Mouse (Mus musculus): Measurements from ENCODE around the gene Psmd14. TPM values are rescaled to one million over a fixed set of nuclear protein-coding genes. Genes with fewer than 3 reads are reported as not detected.

The Psmd14 gene
- 0.77 and 10.9 TPM in 2 replicates for polyA plus RNA-seq (2012; ENCODE audit: low replicate concordance)

GRCm38 (mm10) chr2:61711108-61712040 lies at the start of gene Psmd14:
Psmd14 (plus strand) TSS chr2:61711694.

DNA sequence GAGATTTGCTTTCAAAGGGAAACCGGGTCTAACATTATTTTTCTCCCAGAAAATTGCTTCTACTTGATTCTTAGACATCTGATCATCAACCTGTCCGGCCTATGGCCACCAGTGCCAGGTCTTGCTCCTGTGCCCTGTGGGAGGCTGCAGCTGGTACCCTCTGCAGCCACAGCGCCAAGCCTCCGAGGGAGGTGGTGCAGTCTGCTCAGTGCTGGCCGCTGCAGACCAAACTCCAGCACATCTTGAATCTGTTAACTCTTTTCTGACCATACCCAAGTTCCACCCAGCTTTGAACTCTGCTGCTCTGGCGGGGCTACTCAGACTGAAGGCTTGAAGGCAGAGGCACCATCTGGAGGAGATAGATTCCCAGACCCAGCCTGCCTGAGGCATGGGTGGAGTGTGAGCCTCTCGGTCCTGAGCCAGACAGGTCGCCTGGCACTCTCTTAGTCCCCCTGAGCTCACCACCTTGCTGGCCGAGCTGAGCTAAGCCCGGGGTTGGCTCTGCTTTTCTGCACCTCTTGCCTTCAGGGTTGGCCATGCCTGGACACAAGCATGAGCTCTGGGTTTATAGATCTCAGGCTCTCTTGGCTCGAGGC lies 91.3 kb downstream of the Psmd14 start, which contains the start of gene Tbr1:
Tbr1 (plus strand) TSS at position 275 of the 596 bp plus-strand sequence.

Other genes starting within 250 kb of the Psmd14 start
- 5.2 and 11.9 TPM in 2 replicates for gene Tank, start 133.1 kb upstream of the Psmd14 start, polyA plus RNA-seq (2012; ENCODE audit: low replicate concordance)
- gene Tbr1, start 91.2 kb downstream of the Psmd14 start, polyA plus RNA-seq (2012; ENCODE audit: low replicate concordance), result 0.13 and 0.15 TPM in 2 replicates